Mouse (Mus musculus): ENCODE data around the gene Mrpl45. TPM values are rescaled to one million over a fixed set of nuclear protein-coding genes. Genes with fewer than 3 reads are reported as not detected.

Gene Mrpl45
- total and polyA plus RNA-seq, 3 experiments, result 106 to 153 (median 124) TPM

DNA sequence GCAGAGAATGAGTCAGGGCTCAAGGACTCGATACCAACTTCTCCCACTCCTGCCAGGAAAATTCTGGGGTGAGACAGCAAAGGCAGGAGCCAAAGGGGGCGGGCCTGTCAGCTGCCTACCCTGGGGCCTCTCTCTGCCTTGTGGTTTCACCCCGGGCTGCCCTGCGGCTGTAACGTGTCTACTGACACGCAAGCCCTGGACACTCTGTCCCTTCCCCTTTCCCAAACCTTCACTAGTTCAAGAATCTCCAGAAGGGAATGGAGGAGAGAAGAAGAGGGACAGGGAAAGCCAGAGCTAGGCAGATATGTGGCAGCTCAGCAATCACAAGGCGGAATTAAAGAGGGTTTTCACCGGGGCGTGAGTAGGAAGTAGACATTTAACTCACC is 6.1 kb upstream of the Mrpl45 start (continued):
- TF ChIP-seq USF2 (conservative IDR thresholded peaks at IDR 0.05; ENCODE audit: low read depth, low read length) (no peak), IRF4 (IDR thresholded peaks at IDR 0.05; ENCODE audit: low read depth, low read length) (peak; percentile 64), SIN3A (IDR thresholded peaks at IDR 0.05; ENCODE audit: low read length) (peak; percentile 30; the same call in 1 of the 2 replicates), MAZ (IDR thresholded peaks at IDR 0.05; ENCODE audit: low read depth, low read length) (no peak; the same call in 1 of the 2 replicates), MAFK (IDR thresholded peaks at IDR 0.05; ENCODE audit: insufficient replicate concordance, low read length) (no peak), ETS1 (conservative IDR thresholded peaks at IDR 0.05; ENCODE audit: low read depth, low read length) (peak; percentile 40; the same call in 1 of the 2 replicates), EP300 (IDR thresholded peaks at IDR 0.05; ENCODE audit: low read length) (0 out of 2 replicates have a peak, but pooled peaks have one; percentile 34)

GRCm38 (mm10) chr11:97309911-97310571 is 5.5 kb upstream of the Mrpl45 start:
- H3K4me2 ChIP-seq (ENCODE audit: insufficient read depth, low read depth, poor library complexity, severe bottlenecking), result peak overlapping the region; percentile 63
- no peaks in the 10 kb centered on the region for H3K27me3 ChIP-seq (replicated peaks)
- DNase-seq (ENCODE audit: extremely low read depth), result peak; percentile 96
- peak overlapping the region; percentile 68 to 78 (median 69) for H3K4me3 ChIP-seq (replicated peaks in 1 of 3; ENCODE audit: low read depth in 2 of 3, low read length in 2 of 3, poor library complexity in 1 of 3)
- no peaks in the 10 kb centered on the region for H3K36me3 ChIP-seq (replicated peaks in 1 of 2; ENCODE audit: control insufficient read depth in 1 of 2, insufficient read depth in 1 of 2, low read length in 1 of 2)
- in situ Hi-C loops (cut with MboI; ENCODE audit: low pct_ligation_motif_present, low pct_unique_long_range_greater_than_20kb, low sequenced_read_pairs) (loop anchor here (5.0 kb wide), 1 partner anchor 33 kb away; no protein-coding TSS in a partner anchor), dilution Hi-C loops (cut with MboI; ENCODE audit: extremely low pct_ligation_motif_present, extremely low pct_unique_long_range_greater_than_20kb, low sequenced_read_pairs) (no loop called here)
- H3K79me2 ChIP-seq (replicated peaks; ENCODE audit: control insufficient read depth, extremely low read depth, insufficient read depth, poor library complexity, severe bottlenecking), result no peaks in the 10 kb centered on the region
- peaks cover 0 to 23% of the 10 kb centered on the region in 2 experiments; a peak in 2 of 4 replicates for H3K4me1 ChIP-seq (ENCODE audit: control insufficient read depth in 1 of 2, insufficient read depth in 2 of 2)
- H3K27ac ChIP-seq (ENCODE audit: insufficient read depth, low read depth), result peak overlapping the region; percentile 76
- no peaks in the 10 kb centered on the region for H3K9me3 ChIP-seq (replicated peaks; ENCODE audit: low read length)
- peak overlapping the region; percentile 88 for H3K9ac ChIP-seq (ENCODE audit: insufficient read depth, low read depth)
- TF ChIP-seq SIN3A (IDR thresholded peaks at IDR 0.05; ENCODE audit: low read length) (peak; percentile 58), JUN (IDR thresholded peaks at IDR 0.05; ENCODE audit: insufficient read depth, low read depth, low read length) (0 out of 2 replicates have a peak, but pooled peaks have one; percentile 7), SMC3 (IDR thresholded peaks at IDR 0.05; ENCODE audit: low read depth, low read length) (peak; percentile 87), E2F4 (IDR thresholded peaks at IDR 0.05; ENCODE audit: insufficient replicate concordance, low read depth, low read length) (no peak), TCF12 (IDR thresholded peaks at IDR 0.05; ENCODE audit: low read depth, low read length) (peak; percentile 90), TBP (conservative IDR thresholded peaks at IDR 0.05; ENCODE audit: low read depth, low read length) (peak; percentile 76; the same call in 1 of the 2 replicates), PAX5 (IDR thresholded peaks at IDR 0.05; ENCODE audit: low read length) (no peak), ZC3H11A (IDR thresholded peaks at IDR 0.05; ENCODE audit: low read depth, low read length) (no peak; the same call in 1 of the 2 replicates), RCOR1 (conservative IDR thresholded peaks at IDR 0.05; ENCODE audit: low read depth, low read length) (no peak), POLR2AphosphoS2 (IDR thresholded peaks at IDR 0.05; ENCODE audit: low read depth, low read length) (peak; percentile 77; the same call in 1 of the 2 replicates), CTCF (conservative IDR thresholded peaks at IDR 0.05 in 1 of 2, IDR thresholded peaks at IDR 0.05 in 1 of 2; ENCODE audit: low read depth in 2 of 2, low read length in 2 of 2) (peak in 1 of 2 experiments; percentile 98; a peak in 3 of 4 replicates), NRF1 (IDR thresholded peaks at IDR 0.05; ENCODE audit: low read depth, low read length) (peak; percentile 54; the same call in 1 of the 2 replicates), ZMIZ1 (IDR thresholded peaks at IDR 0.05; ENCODE audit: low read depth, low read length) (peak; percentile 83), USF2 (conservative IDR thresholded peaks at IDR 0.05; ENCODE audit: low read depth, low read length) (no peak; the same call in 1 of the 2 replicates), POLR2A (IDR thresholded peaks at IDR 0.05; ENCODE audit: low read depth, low read length) (peak; percentile 70), IRF4 (IDR thresholded peaks at IDR 0.05; ENCODE audit: low read depth, low read length) (peak; percentile 87), USF1 (IDR thresholded peaks at IDR 0.05; ENCODE audit: low read depth, low read length) (no peak), CHD2 (IDR thresholded peaks at IDR 0.05; ENCODE audit: low read length) (peak; percentile 46), BHLHE40 (IDR thresholded peaks at IDR 0.05; ENCODE audit: low read depth, low read length) (peak; percentile 77), JUND (conservative IDR thresholded peaks at IDR 0.05; ENCODE audit: low read depth, low read length) (peak; percentile 58; the same call in 1 of the 2 replicates), RAD21 (IDR thresholded peaks at IDR 0.05; ENCODE audit: low read depth, low read length) (peak; percentile 91), ETS1 (conservative IDR thresholded peaks at IDR 0.05; ENCODE audit: low read depth, low read length) (peak; percentile 45), NELFE (IDR thresholded peaks at IDR 0.05; ENCODE audit: low read depth, low read length) (peak; percentile 88), HCFC1 (IDR thresholded peaks at IDR 0.05; ENCODE audit: low read depth, low read length) (peak; percentile 53; the same call in 1 of the 2 replicates), KAT2A (IDR thresholded peaks at IDR 0.05; ENCODE audit: insufficient replicate concordance, low read length) (0 out of 2 replicates have a peak, but pooled peaks have one; percentile 45), ELF1 (IDR thresholded peaks at IDR 0.05; ENCODE audit: low read depth, low read length) (no peak), MAFK (IDR thresholded peaks at IDR 0.05; ENCODE audit: insufficient replicate concordance, low read length) (no peak), EP300 (IDR thresholded peaks at IDR 0.05; ENCODE audit: low read length) (peak; percentile 58; the same call in 1 of the 2 replicates), MYC (IDR thresholded peaks at IDR 0.05; ENCODE audit: low read depth, low read length) (peak; percentile 91), MAX (IDR thresholded peaks at IDR 0.05; ENCODE audit: low read length) (peak; percentile 73; the same call in 1 of the 2 replicates), ZNF384 (IDR thresholded peaks at IDR 0.05; ENCODE audit: low read depth, low read length) (peak; percentile 50), MEF2A (IDR thresholded peaks at IDR 0.05; ENCODE audit: borderline replicate concordance, low read depth, low read length) (peak; percentile 82), MXI1 (IDR thresholded peaks at IDR 0.05; ENCODE audit: low read depth, low read length) (peak; percentile 57)
